Mouse (Mus musculus) ES-Bruce4 (cell line): ENCODE results near the gene Dscaml1. TPM values are rescaled to one million over a fixed set of nuclear protein-coding genes. Genes with fewer than 3 reads are reported as not detected.

Experiments
- H3K27ac ChIP-seq: 2 replicates; pipeline ENCODE4 v1.5.1; 2012; ENCODE audit warnings: low read length, inconsistent platforms; ENCODE audit not compliant: insufficient read depth
- H3K27me3 ChIP-seq: 2 replicates; pipeline ENCODE4 v1.6.1; 2012; ENCODE audit warnings: mild to moderate bottlenecking, low read length, inconsistent platforms; ENCODE audit not compliant: control insufficient read depth, poor library complexity, insufficient read depth, severe bottlenecking
- H3K36me3 ChIP-seq: 2 replicates; pipeline ENCODE4 v1.6.1; 2012; ENCODE audit warnings: inconsistent platforms, mild to moderate bottlenecking, low read length, moderate library complexity; ENCODE audit not compliant: control insufficient read depth, poor library complexity, insufficient read depth, severe bottlenecking
- H3K4me1 ChIP-seq: one replicate; pipeline ENCODE4 v1.8.1; 2011; ENCODE audit warnings: low read length; ENCODE audit not compliant: control insufficient read depth, insufficient read depth
- H3K4me3 ChIP-seq: 2 replicates; pipeline ENCODE4 v1.5.1; 2011; ENCODE audit warnings: low read depth, mild to moderate bottlenecking, low read length
- H3K9ac ChIP-seq: 2 replicates; pipeline ENCODE4 v1.6.1; 2012; ENCODE audit warnings: low read depth, mild to moderate bottlenecking, inconsistent platforms; ENCODE audit not compliant: poor library complexity, severe bottlenecking
- H3K9me3 ChIP-seq: replicated peaks from 2 replicates; pipeline ENCODE4 v1.6.1; 2012; ENCODE audit warnings: mild to moderate bottlenecking, low read length, inconsistent platforms; ENCODE audit not compliant: control insufficient read depth, poor library complexity, insufficient read depth, severe bottlenecking
- CTCF ChIP-seq: IDR thresholded peaks from one replicate; pipeline ENCODE4 v1.8.1; 2011; ENCODE audit warnings: low read depth, low read length
- EP300 ChIP-seq: IDR thresholded peaks from 2 replicates; pipeline ENCODE4 v1.6.1; 2011; ENCODE audit warnings: low read depth, low read length; ENCODE audit not compliant: insufficient read depth
- POLR2A ChIP-seq: IDR thresholded peaks from one replicate; pipeline ENCODE4 v1.8.1; 2011; ENCODE audit warnings: low read length; ENCODE audit not compliant: insufficient read depth
- polyA plus RNA-seq: library from polyadenylated mRNA; stranded (reverse); fragments of >200 nt; gene quantifications from 2 replicates; pipeline ENCODE4 v1.2.4, GENCODE M21; 2011; ENCODE audit warnings: low read depth; ENCODE audit not compliant: missing spikeins, insufficient read depth, insufficient read length

The Dscaml1 gene
- polyA plus RNA-seq, 1 experiment = 4.0 TPM

DNA sequence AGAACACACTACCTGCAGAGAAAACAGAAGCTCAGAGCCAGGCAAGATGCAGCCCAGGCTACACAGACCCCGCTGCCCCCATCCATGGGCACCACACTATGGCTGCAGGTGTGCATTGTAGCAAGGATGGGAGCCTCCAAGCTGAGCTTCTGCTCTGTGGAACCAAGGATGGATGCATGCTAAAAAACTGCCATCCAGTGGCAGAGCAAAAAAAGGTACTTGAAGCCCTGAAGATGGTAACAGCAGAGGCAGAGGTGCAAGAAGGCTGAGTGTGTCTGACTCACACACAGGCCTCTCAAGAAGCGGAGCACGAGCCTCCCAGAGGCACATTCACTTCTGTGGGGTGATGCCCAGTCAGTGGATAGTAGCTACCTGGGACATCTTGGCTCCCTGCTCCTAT, 276.8 kb downstream of the Dscaml1 start:
- no peak overlapping the region for H3K27ac ChIP-seq
- H3K27me3 ChIP-seq = no peaks in the 10 kb centered on the region
- H3K9me3 ChIP-seq = no peaks in the 10 kb centered on the region
- TF ChIP-seq POLR2A (no peak), EP300 (no peak), CTCF (no peak)
- no peaks in the 10 kb centered on the region for H3K4me1 ChIP-seq
- no peak overlapping the region for H3K4me3 ChIP-seq
- H3K36me3 ChIP-seq = no peaks in the 10 kb centered on the region
- no peak overlapping the region for H3K9ac ChIP-seq

DNA sequence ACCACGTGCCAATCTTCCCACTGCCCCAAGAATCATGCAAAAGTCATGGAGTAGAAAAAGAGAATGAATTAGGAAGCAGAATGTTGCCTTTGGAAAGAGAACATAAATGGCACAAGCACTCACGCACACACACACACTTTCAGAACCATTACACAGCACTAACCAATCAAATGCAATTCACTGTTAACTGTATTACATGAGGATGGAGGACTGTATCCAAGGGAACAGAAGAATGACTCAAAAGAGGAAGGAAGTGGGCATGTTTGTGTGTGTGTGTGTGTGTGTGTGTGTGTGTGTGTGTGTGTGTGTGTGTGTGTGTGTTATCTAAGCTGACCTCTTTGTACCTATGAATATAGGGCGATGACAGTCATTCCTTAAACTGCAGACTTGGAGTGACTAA, 278.0 kb downstream of the Dscaml1 start:
- no peak for TF ChIP-seq POLR2A
- TF ChIP-seq EP300 = no peak
- TF ChIP-seq CTCF = no peak

DNA sequence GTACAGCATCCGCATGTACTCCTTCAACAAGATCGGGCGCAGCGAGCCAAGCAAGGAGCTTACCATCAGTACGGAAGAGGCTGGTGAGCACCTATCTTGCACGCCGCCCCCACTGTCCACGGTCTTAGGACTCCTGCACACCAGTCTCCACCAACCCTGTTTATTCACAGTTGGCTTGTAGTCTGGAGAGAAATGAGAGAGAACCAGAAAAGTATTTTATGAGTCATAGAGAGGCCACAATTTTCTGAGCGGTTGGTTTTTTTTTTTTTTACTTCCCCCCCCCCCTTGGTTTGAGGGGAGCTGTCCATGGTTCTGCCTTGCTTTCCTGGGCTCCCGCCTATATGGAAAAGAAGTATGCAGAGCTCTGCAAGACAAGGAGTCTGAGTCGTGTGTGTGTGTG, 283.9 kb downstream of the Dscaml1 start:
- no peaks in the 10 kb centered on the region for H3K4me1 ChIP-seq
- no peak overlapping the region for H3K9ac ChIP-seq
- H3K27ac ChIP-seq = no peak overlapping the region
- H3K4me3 ChIP-seq = no peak overlapping the region
- H3K27me3 ChIP-seq = no peaks in the 10 kb centered on the region
- TF ChIP-seq EP300 (no peak), CTCF (no peak), POLR2A (no peak)
- H3K36me3 ChIP-seq = no peaks in the 10 kb centered on the region
- H3K9me3 ChIP-seq = no peaks in the 10 kb centered on the region

More for the DNA sequence above, 278.0 kb downstream of the Dscaml1 start:
- H3K9me3 ChIP-seq = no peaks in the 10 kb centered on the region
- H3K4me1 ChIP-seq = no peaks in the 10 kb centered on the region
- H3K27me3 ChIP-seq = no peaks in the 10 kb centered on the region
- H3K27ac ChIP-seq = no peak overlapping the region
- H3K36me3 ChIP-seq = no peaks in the 10 kb centered on the region
- no peak overlapping the region for H3K9ac ChIP-seq
- H3K4me3 ChIP-seq = no peak overlapping the region

DNA sequence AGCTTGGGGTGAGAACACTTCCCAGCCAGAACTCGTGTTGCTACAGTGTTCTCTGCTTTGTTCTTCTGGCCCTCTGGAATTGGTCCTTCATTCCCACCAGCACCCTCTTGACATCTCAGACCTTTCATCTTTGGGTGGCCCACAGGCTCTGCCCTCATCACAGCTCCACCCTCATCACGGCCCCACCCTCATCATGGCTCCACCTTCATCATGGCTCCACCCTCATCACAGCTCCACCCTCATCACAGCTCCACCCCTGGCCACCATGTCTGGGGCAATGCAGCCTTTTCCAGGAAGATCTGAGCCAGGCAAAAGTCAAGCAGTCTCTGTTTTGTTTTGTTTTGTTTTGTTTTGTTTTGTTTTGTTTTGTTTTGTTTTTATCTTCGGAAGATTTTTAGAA, 289.0 kb downstream of the Dscaml1 start:
- H3K9ac ChIP-seq = no peak overlapping the region
- H3K27ac ChIP-seq = no peak overlapping the region
- H3K4me1 ChIP-seq = no peaks in the 10 kb centered on the region
- no peaks in the 10 kb centered on the region for H3K36me3 ChIP-seq
- TF ChIP-seq EP300 (no peak), CTCF (no peak), POLR2A (no peak)
- H3K4me3 ChIP-seq = no peak overlapping the region
- H3K27me3 ChIP-seq = no peaks in the 10 kb centered on the region
- no peaks in the 10 kb centered on the region for H3K9me3 ChIP-seq

DNA sequence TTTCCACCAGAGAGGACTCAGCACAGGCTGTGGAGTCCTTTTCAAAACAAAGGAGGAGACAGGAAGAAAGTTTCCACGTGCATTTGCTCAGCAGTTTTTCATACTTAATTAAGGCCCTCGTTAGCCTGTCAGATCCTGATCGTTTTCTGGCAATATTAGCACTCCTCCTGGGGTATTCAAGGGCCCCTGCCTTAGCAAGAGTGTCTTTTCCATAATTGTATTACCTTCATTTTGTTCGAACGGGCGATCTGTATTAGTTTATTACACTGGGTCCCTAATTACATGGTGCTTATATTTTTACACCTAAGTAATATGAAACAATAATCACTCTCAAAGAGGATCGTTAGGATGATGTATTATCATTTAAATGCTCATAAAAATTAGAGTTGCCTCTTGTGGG, 293.6 kb downstream of the Dscaml1 start:
- H3K36me3 ChIP-seq = no peaks in the 10 kb centered on the region
- no peak overlapping the region for H3K9ac ChIP-seq
- no peak overlapping the region for H3K27ac ChIP-seq
- H3K4me3 ChIP-seq = no peak overlapping the region
- H3K27me3 ChIP-seq = no peaks in the 10 kb centered on the region
- no peak for TF ChIP-seq CTCF
- TF ChIP-seq EP300 = no peak
- TF ChIP-seq POLR2A = no peak
- H3K9me3 ChIP-seq = no peaks in the 10 kb centered on the region
- H3K4me1 ChIP-seq = no peaks in the 10 kb centered on the region

DNA sequence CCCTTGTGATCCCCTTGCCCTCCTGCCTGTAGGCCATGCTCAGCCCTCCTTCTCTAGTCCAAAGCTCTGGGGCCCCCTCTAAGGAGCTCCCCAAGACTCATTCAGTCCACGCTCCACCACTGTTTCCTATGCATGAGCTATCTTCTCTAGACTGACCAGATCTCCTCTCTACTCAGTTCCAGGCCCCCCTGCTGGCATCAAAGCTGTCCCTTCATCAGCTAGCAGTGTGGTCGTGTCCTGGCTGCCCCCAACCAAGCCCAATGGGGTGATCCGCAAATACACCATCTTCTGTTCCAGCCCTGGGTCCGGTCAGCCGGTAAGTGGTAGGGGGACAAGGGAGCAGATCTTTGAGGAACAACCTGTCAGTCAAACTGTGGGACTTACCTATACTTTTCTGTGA, 305.4 kb downstream of the Dscaml1 start:
- H3K27ac ChIP-seq = no peak overlapping the region
- no peaks in the 10 kb centered on the region for H3K9me3 ChIP-seq
- H3K9ac ChIP-seq = no peak overlapping the region
- no peaks in the 10 kb centered on the region for H3K36me3 ChIP-seq
- no peaks in the 10 kb centered on the region for H3K4me1 ChIP-seq
- H3K27me3 ChIP-seq = no peaks in the 10 kb centered on the region
- no peak for TF ChIP-seq POLR2A
- no peak for TF ChIP-seq CTCF
- no peak for TF ChIP-seq EP300
- H3K4me3 ChIP-seq = no peak overlapping the region
